Mouse (Mus musculus) CH12.LX (cell line): ENCODE results near the gene Dppa3. TPM values are rescaled to one million over a fixed set of nuclear protein-coding genes. Genes with fewer than 3 reads are reported as not detected.

Source experiments
- DNase-seq: peaks from one replicate; pipeline ENCODE4 v3.0.0-alpha.2; 2013; ENCODE audit errors: extremely low read depth
- H3K27ac ChIP-seq: 2 replicates; pipeline ENCODE4 v1.5.1; 2012; ENCODE audit warnings: low read depth, mild to moderate bottlenecking, control low read depth, moderate library complexity; ENCODE audit not compliant: insufficient read depth
- H3K27me3 ChIP-seq: replicated peaks from 2 replicates; pipeline ENCODE3; 2012; ENCODE audit warnings: inconsistent platforms
- H3K36me3 ChIP-seq, 2 experiments: replicated peaks in 1 of 2; 2 replicates each; pipeline versions ENCODE3 to v1.6.1; 2012; ENCODE audit warnings: inconsistent platforms in 1 of 2, low read length in 1 of 2, mild to moderate bottlenecking in 1 of 2, mixed read lengths in 1 of 2, moderate library complexity in 1 of 2; ENCODE audit not compliant: control insufficient read depth in 1 of 2, insufficient read depth in 1 of 2
- H3K4me1 ChIP-seq, 2 experiments: 2 replicates each; pipeline ENCODE4 v1.6.1; 2012; ENCODE audit warnings: inconsistent platforms in 1 of 2, moderate library complexity in 1 of 2; ENCODE audit not compliant: insufficient read depth in 2 of 2, control insufficient read depth in 1 of 2
- H3K4me2 ChIP-seq: 2 replicates; pipeline ENCODE4 v1.6.1; 2012; ENCODE audit warnings: low read depth, mild to moderate bottlenecking, control low read depth; ENCODE audit not compliant: poor library complexity, insufficient read depth, severe bottlenecking
- H3K4me3 ChIP-seq, 3 experiments: fragments of 150-350 bp in 1 of 3; sonication (generic) in 1 of 3; replicated peaks in 1 of 3; 2 replicates each; pipeline versions ENCODE3 to v1.5.1; 2011 to 2012; ENCODE audit warnings: low read depth in 2 of 3, low read length in 2 of 3, mild to moderate bottlenecking in 2 of 3, moderate library complexity in 2 of 3, control low read depth in 1 of 3, improper control_type of control experiment in 1 of 3, inconsistent platforms in 1 of 3, mixed read lengths in 1 of 3; ENCODE audit not compliant: poor library complexity in 1 of 3
- H3K79me2 ChIP-seq: replicated peaks from 2 replicates; pipeline ENCODE4 v1.6.1; 2012; ENCODE audit warnings: mild to moderate bottlenecking, moderate library complexity; ENCODE audit not compliant: control insufficient read depth, poor library complexity, insufficient read depth, severe bottlenecking; ENCODE audit errors: extremely low read depth
- H3K9ac ChIP-seq: 2 replicates; pipeline ENCODE4 v1.6.1; 2012; ENCODE audit warnings: low read depth, mild to moderate bottlenecking, control low read depth, moderate library complexity; ENCODE audit not compliant: insufficient read depth
- H3K9me3 ChIP-seq: replicated peaks from 2 replicates; pipeline ENCODE3; 2012; ENCODE audit warnings: low read length, inconsistent platforms, mixed read lengths
- CHD1 ChIP-seq: IDR thresholded peaks from 2 replicates; pipeline ENCODE4 v1.6.1; 2012; ENCODE audit warnings: low read depth, low read length, improper control_type of control experiment, inconsistent platforms
- CHD2 ChIP-seq: IDR thresholded peaks from 2 replicates; pipeline ENCODE4 v1.6.1; 2011; ENCODE audit warnings: low read length, improper control_type of control experiment
- ELF1 ChIP-seq: IDR thresholded peaks from 2 replicates; pipeline ENCODE4 v1.6.1; 2014; ENCODE audit warnings: low read depth, mild to moderate bottlenecking, inconsistent platforms, low read length, improper control_type of control experiment
- EP300 ChIP-seq: IDR thresholded peaks from 2 replicates; pipeline ENCODE4 v1.6.1; 2011; ENCODE audit warnings: low read length, improper control_type of control experiment
- GABPA ChIP-seq: IDR thresholded peaks from 2 replicates; pipeline ENCODE4 v1.6.1; 2012; ENCODE audit warnings: low read depth, low read length, improper control_type of control experiment, inconsistent platforms; ENCODE audit not compliant: insufficient replicate concordance
- HCFC1 ChIP-seq: IDR thresholded peaks from 2 replicates; pipeline ENCODE4 v1.6.1; 2012; ENCODE audit warnings: low read depth, mild to moderate bottlenecking, inconsistent platforms, low read length, improper control_type of control experiment
- IRF4 ChIP-seq: IDR thresholded peaks from 2 replicates; pipeline ENCODE4 v1.6.1; 2014; ENCODE audit warnings: low read depth, mild to moderate bottlenecking, inconsistent platforms, low read length, improper control_type of control experiment
- JUN ChIP-seq: IDR thresholded peaks from 2 replicates; pipeline ENCODE4 v1.6.1; 2011; ENCODE audit warnings: low read depth, mild to moderate bottlenecking, low read length, improper control_type of control experiment, moderate library complexity; ENCODE audit not compliant: insufficient read depth
- JUND ChIP-seq: conservative IDR thresholded peaks from 2 replicates; pipeline ENCODE4 v1.6.1; 2011; ENCODE audit warnings: low read depth, low read length, improper control_type of control experiment
- KAT2A ChIP-seq: IDR thresholded peaks from 2 replicates; pipeline ENCODE4 v1.6.1; 2012; ENCODE audit warnings: low read length, improper control_type of control experiment, inconsistent platforms; ENCODE audit not compliant: insufficient replicate concordance
- MAFK ChIP-seq: IDR thresholded peaks from 2 replicates; pipeline ENCODE4 v1.6.1; 2011; ENCODE audit warnings: low read length, improper control_type of control experiment; ENCODE audit not compliant: insufficient replicate concordance
- MAZ ChIP-seq: IDR thresholded peaks from 2 replicates; pipeline ENCODE4 v1.6.1; 2012; ENCODE audit warnings: low read depth, mild to moderate bottlenecking, inconsistent platforms, low read length, improper control_type of control experiment, moderate library complexity
- MXI1 ChIP-seq: IDR thresholded peaks from 2 replicates; pipeline ENCODE4 v1.6.1; 2011; ENCODE audit warnings: mild to moderate bottlenecking, low read depth, low read length, improper control_type of control experiment
- MYC ChIP-seq: IDR thresholded peaks from 2 replicates; pipeline ENCODE4 v1.6.1; 2011; ENCODE audit warnings: low read depth, mild to moderate bottlenecking, improper control_type of control experiment, low read length
- NELFE ChIP-seq: IDR thresholded peaks from 2 replicates; pipeline ENCODE4 v1.6.1; 2011; ENCODE audit warnings: low read depth, low read length, improper control_type of control experiment
- NRF1 ChIP-seq: IDR thresholded peaks from 2 replicates; pipeline ENCODE4 v1.6.1; 2014; ENCODE audit warnings: low read depth, mild to moderate bottlenecking, inconsistent platforms, low read length, improper control_type of control experiment, moderate library complexity
- PAX5 ChIP-seq: IDR thresholded peaks from 2 replicates; pipeline ENCODE4 v1.6.1; 2012; ENCODE audit warnings: low read length, inconsistent platforms, mixed read lengths
- POLR2AphosphoS2 ChIP-seq: IDR thresholded peaks from 2 replicates; pipeline ENCODE4 v1.6.1; 2011; ENCODE audit warnings: low read depth, low read length, improper control_type of control experiment
- RAD21 ChIP-seq: IDR thresholded peaks from 2 replicates; pipeline ENCODE4 v1.6.1; 2011; ENCODE audit warnings: low read depth, mild to moderate bottlenecking, low read length, improper control_type of control experiment, moderate library complexity
- RCOR1 ChIP-seq: conservative IDR thresholded peaks from 2 replicates; pipeline ENCODE4 v1.6.1; 2012; ENCODE audit warnings: low read depth, mild to moderate bottlenecking, inconsistent platforms, low read length, improper control_type of control experiment
- SIN3A ChIP-seq: IDR thresholded peaks from 2 replicates; pipeline ENCODE4 v1.6.1; 2012; ENCODE audit warnings: low read length, improper control_type of control experiment, inconsistent platforms
- SMC3 ChIP-seq: IDR thresholded peaks from 2 replicates; pipeline ENCODE4 v1.6.1; 2011; ENCODE audit warnings: low read depth, low read length, improper control_type of control experiment
- TBP ChIP-seq: conservative IDR thresholded peaks from 2 replicates; pipeline ENCODE4 v1.6.1; 2011; ENCODE audit warnings: low read depth, low read length, improper control_type of control experiment
- TCF12 ChIP-seq: IDR thresholded peaks from 2 replicates; pipeline ENCODE4 v1.6.1; 2014; ENCODE audit warnings: low read depth, mild to moderate bottlenecking, inconsistent platforms, low read length, improper control_type of control experiment
- UBTF ChIP-seq: IDR thresholded peaks from 2 replicates; pipeline ENCODE4 v1.6.1; 2012; ENCODE audit warnings: low read depth, mild to moderate bottlenecking, inconsistent platforms, low read length, improper control_type of control experiment, moderate library complexity
- USF1 ChIP-seq: IDR thresholded peaks from 2 replicates; pipeline ENCODE4 v1.6.1; 2014; ENCODE audit warnings: low read depth, mild to moderate bottlenecking, inconsistent platforms, low read length, improper control_type of control experiment
- ZKSCAN1 ChIP-seq: IDR thresholded peaks from 2 replicates; pipeline ENCODE4 v1.6.1; 2012; ENCODE audit warnings: low read depth, inconsistent platforms, low read length, improper control_type of control experiment, borderline replicate concordance
- ZMIZ1 ChIP-seq: IDR thresholded peaks from 2 replicates; pipeline ENCODE4 v1.6.1; 2012; ENCODE audit warnings: low read depth, mild to moderate bottlenecking, inconsistent platforms, low read length, improper control_type of control experiment
- ZNF384 ChIP-seq: IDR thresholded peaks from 2 replicates; pipeline ENCODE4 v1.6.1; 2012; ENCODE audit warnings: low read depth, low read length, improper control_type of control experiment, inconsistent platforms
- dilution Hi-C: fragments of 300-500 bp; cut with MboI; formaldehyde crosslinking; loops from 2 replicates; pipeline ENCODE4 v1.14.3; 2020; ENCODE audit warnings: low sequenced_read_pairs; ENCODE audit not compliant: extremely low pct_unique_long_range_greater_than_20kb, extremely low pct_ligation_motif_present
- in situ Hi-C: fragments of 300-500 bp; cut with MboI; formaldehyde crosslinking; loops from 3 replicates; pipeline ENCODE4 v1.14.3; 2019; ENCODE audit warnings: low sequenced_read_pairs, low pct_ligation_motif_present, low pct_unique_long_range_greater_than_20kb, mixed read lengths
- polyA plus RNA-seq: library from polyadenylated mRNA; unstranded; fragments of >175 nt; gene quantifications from 2 replicates; pipeline ENCODE4 v1.2.1, GENCODE M21; 2012; ENCODE audit warnings: low read depth; ENCODE audit not compliant: insufficient read length
- total RNA-seq, 2 experiments: library from RNA; depleted of rRNA; stranded (reverse); fragments of 300-350 nt in 1 of 2; fragments of >200 nt in 1 of 2; gene quantifications; 2 replicates each; pipeline ENCODE4 v1.2.3; 2012 to 2014

Dppa3 gene
- total and polyA plus RNA-seq, 3 experiments: not detected

GRCm38 (mm10) chr6:122601615-122602014, 24.6 kb upstream of the Dppa3 start:
- Histone ChIP-seq H3K9me3 (no peaks in the 10 kb centered on the region), H3K79me2 (peaks cover 45% of the 10 kb centered on the region), H3K4me2 (no peak overlapping the region; the same call in 1 of the 2 replicates), H3K4me1 (peaks cover 2 to 24% of the 10 kb centered on the region in 2 experiments; a peak in 3 of 4 replicates), H3K27ac (no peak overlapping the region), H3K4me3 (peak overlapping the region; percentile 66 to 98 (median 71)), H3K9ac (peak overlapping the region; percentile 95), H3K27me3 (no peaks in the 10 kb centered on the region), H3K36me3 (peaks cover 11 to 23% of the 10 kb centered on the region in 2 experiments)
- no peak for TF ChIP-seq TBP
- no peak for TF ChIP-seq MAZ
- no peak for TF ChIP-seq RCOR1
- TF ChIP-seq IRF4: no peak
- no peak for TF ChIP-seq ZKSCAN1
- 0 out of 2 replicates have a peak, but pooled peaks have one; percentile 18 for TF ChIP-seq CHD1
- TF ChIP-seq USF1: no peak
- TF ChIP-seq TCF12: no peak
- no peak for TF ChIP-seq PAX5
- in situ Hi-C loops: no loop called here
- no peak for DNase-seq
- dilution Hi-C loops: no loop called here

GRCm38 (mm10) chr6:122602242-122602991, 23.8 kb upstream of the Dppa3 start, which contains the start of gene Apobec1:
TSS of gene Apobec1 (minus strand) at chr6:122602444.
- H3K79me2 ChIP-seq: peaks cover 39% of the 10 kb centered on the region
- H3K9me3 ChIP-seq: no peaks in the 10 kb centered on the region
- peak within 1 kb of the TSS; percentile 95 for H3K27ac ChIP-seq
- H3K4me3 ChIP-seq: peak within 1 kb of the TSS; percentile 66 to 98 (median 71)
- H3K27me3 ChIP-seq: no peaks in the 10 kb centered on the region
- peak; percentile 95 for DNase-seq
- peaks cover 2 to 16% of the 10 kb centered on the region in 2 experiments; a peak in 2 of 4 replicates for H3K4me1 ChIP-seq
- dilution Hi-C loops (no loop called here), in situ Hi-C loops (no loop called here)
- peaks cover 7 to 16% of the 10 kb centered on the region in 2 experiments for H3K36me3 ChIP-seq
- peak within 1 kb of the TSS; percentile 95 for H3K9ac ChIP-seq
- peak within 1 kb of the TSS; percentile 39 for H3K4me2 ChIP-seq
- TF ChIP-seq UBTF (peak; percentile 48; the same call in 1 of the 2 replicates), TBP (peak; percentile 85), JUN (no peak), HCFC1 (peak; percentile 40; the same call in 1 of the 2 replicates), MYC (no peak), MAFK (no peak), SIN3A (peak; percentile 95), SMC3 (no peak), JUND (no peak), CHD2 (0 out of 2 replicates have a peak, but pooled peaks have one; percentile 24), EP300 (no peak), MXI1 (peak; percentile 89), MAZ (0 out of 2 replicates have a peak, but pooled peaks have one; percentile 35), RAD21 (no peak), GABPA (no peak), NRF1 (0 out of 2 replicates have a peak, but pooled peaks have one; percentile 8), CHD1 (peak; percentile 35), KAT2A (no peak), ELF1 (peak; percentile 42; the same call in 1 of the 2 replicates), RCOR1 (no peak), ZNF384 (no peak), USF1 (no peak), NELFE (peak; percentile 85), TCF12 (peak; percentile 64), POLR2AphosphoS2 (peak; percentile 60; the same call in 1 of the 2 replicates), ZMIZ1 (peak; percentile 81)
